Mouse (Mus musculus) T-helper 17 cell (primary cell): ENCODE data around the gene Morc1.

Source experiments
- in situ Hi-C, 2 experiments: fragments of 300-600 bp; cut with MboI, MseI; formaldehyde crosslinking; loops; 1 replicate in 1 of 2; 2 replicates in 1 of 2; pipeline ENCODE4 v1.15.1; 2025; ENCODE audit warnings: high pct_unique_total_duplicates in 2 of 2

Gene Morc1

DNA sequence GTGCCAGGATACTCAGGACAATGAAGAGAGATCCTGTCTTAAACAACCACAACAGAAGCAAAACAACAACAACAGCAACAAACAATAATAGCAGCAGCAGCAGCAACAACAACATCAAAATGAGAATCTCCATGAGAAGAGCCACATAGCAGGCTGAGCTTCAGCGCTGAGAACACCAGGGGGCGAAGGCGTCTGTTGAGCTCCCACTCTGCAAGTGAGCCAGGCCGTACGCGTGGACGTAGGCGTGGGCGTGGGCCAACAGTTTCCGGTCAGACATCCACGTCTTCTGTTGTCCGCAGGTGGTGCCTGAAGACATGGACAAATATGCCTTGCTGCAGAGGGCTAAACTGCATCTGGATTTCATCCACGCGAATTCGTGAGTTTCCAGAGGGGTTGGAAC is at the start of gene Morc1:
TSS of gene Morc1 (plus strand) at position 211 of the 400 bp plus-strand sequence.
- in situ Hi-C loops: no loop called here

- in situ Hi-C loops: no loop called here
These were observed 47.3 kb upstream of the Morc1 start for GRCm38 (mm10) chr16:48383582-48384257.

DNA sequence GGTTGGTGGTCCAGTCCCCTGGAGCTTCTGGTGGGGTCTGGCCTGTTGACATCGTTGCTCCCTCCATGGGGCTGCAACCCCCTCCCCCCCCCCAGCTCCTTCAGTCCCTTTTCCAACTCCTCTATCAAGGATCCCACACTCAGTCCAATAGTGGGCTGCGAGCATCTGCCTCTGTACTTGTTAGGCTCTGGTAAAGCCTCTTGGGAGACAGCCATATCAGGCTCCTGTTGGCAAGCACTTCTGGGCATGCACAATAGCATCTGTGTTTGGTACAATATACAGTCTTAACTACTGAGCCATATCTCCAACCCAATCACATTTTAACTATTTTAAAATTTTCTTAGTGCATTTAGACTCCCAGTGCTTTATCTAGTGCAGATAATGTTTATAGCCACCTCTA is 44.1 kb upstream of the Morc1 start:
- in situ Hi-C loops: no loop called here

- in situ Hi-C loops: no loop called here
These were observed 35.8 kb upstream of the Morc1 start for GRCm38 (mm10) chr16:48395278-48395677.

GRCm38 (mm10) chr16:48402963-48403362 is 28.1 kb upstream of the Morc1 start:
- in situ Hi-C loops: no loop called here

- in situ Hi-C loops: no loop called here
These were observed 27.6 kb upstream of the Morc1 start for GRCm38 (mm10) chr16:48403423-48403822.

- in situ Hi-C loops: no loop called here
These were observed 27.0 kb upstream of the Morc1 start for GRCm38 (mm10) chr16:48404009-48404408.

GRCm38 (mm10) chr16:48405674-48406403 is 25.2 kb upstream of the Morc1 start:
- in situ Hi-C loops: no loop called here

- in situ Hi-C loops: no loop called here
These were observed 21.5 kb upstream of the Morc1 start for GRCm38 (mm10) chr16:48409580-48409979.

DNA sequence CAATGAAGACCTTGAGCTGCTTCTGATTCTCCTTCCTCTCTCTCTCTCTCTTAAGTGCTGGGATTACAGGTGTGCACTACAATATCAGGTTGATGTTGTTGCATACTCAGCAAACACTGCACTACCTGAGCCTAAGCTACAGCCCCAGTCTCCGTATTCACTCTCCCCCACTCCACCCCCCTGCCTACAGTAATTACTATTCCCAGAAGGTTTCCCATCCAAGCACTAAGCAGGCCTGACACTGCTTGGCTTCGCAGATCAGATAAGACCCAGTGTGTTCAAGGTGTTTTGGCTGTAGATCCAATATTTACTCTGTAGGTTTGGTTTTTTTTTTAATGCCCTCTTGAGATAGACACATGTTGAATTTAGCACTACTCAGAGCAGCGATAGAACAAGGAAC is 20.9 kb upstream of the Morc1 start:
- in situ Hi-C loops: no loop called here

- in situ Hi-C loops: no loop called here
These were observed 18.8 kb upstream of the Morc1 start, which contains the start of gene Gm5485 for GRCm38 (mm10) chr16:48412246-48412645. Gene Gm5485 (minus strand): TSS chr16:48412416.

DNA sequence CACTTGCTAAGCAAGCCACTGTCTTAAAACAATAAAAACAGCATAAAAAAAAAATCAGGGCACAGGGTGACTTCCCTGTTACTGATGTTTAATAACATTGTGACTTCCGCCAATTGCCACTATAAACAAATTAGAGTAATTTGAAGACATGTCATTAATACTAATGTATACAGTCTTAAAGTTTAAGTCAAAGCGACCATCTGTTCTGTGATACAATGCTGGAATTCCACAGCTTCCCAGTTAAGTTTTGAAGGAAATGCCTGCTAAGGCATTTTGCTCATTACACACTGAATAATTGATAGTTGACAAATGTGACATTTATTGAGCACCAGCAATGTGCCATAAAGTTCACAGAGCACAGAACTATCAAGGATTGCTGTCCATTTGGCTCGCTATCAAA is 12.5 kb upstream of the Morc1 start:
- in situ Hi-C loops: no loop called here

- in situ Hi-C loops: no loop called here
These were observed 12.0 kb upstream of the Morc1 start for GRCm38 (mm10) chr16:48419035-48419434.

DNA sequence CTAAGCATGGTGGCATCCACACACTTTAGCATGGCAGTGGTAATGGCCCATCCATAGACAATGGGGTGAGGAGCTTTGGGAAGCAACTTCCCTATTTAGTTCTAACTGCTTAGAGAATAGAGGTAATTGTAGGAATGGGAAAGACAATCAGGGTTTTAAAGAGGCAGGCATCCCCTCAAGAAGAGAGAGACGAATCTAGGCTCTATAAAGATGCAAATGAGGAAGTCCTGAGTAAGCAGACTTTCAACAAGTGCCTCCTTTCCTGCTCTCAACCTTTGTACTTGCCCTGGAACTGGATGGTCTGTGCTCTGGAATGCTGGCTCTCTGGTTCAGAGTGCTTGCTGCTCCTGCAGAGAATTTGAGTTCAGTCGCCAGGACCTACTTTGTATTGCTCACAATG is 8.5 kb upstream of the Morc1 start:
- in situ Hi-C loops: no loop called here

DNA sequence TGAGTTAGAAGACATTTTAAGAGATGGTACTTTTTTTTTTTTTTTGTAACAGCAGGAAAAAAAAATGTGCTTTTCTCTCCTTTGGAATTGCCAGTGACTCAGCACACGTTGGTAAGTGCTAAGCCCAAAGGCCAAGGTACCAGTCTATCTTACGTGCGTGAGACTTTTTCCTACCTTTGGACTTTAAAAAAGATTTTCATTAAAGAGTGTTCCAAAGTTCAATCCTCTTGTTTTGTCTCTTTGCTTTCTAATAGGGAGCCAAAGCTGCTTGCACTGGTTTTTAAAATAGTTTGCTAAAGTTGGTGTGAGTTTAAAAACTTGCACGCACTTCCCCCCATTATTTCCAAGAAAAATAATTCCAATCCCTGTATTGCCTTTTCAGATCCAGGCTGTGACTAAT is 7.0 kb upstream of the Morc1 start:
- in situ Hi-C loops: no loop called here

GRCm38 (mm10) chr16:48429427-48429826 is 1.6 kb upstream of the Morc1 start:
- in situ Hi-C loops: no loop called here

DNA sequence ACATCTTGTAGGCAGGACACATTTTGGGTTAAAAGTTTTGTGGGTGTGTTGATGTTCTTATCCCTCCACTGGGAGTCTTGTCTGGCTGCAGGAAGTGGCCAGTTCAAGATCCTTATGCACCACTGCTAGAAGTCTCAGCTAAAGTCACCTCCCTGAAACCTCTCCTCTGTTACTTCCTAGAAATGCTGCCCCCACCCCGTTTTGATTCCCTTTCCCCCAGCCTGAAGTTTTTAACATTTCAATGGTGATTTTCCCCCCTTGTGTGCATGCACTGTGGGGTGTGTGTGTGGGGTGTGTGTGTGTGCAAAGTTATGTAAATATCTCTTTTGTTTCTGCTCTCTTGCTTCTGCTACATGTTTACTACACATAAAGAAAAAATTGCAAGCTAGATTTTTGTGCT is 4.4 kb downstream of the Morc1 start:
- in situ Hi-C loops: no loop called here

GRCm38 (mm10) chr16:48437476-48437875 is 6.4 kb downstream of the Morc1 start:
- in situ Hi-C loops: no loop called here

GRCm38 (mm10) chr16:48444589-48444988 is 13.6 kb downstream of the Morc1 start:
- in situ Hi-C loops: no loop called here

DNA sequence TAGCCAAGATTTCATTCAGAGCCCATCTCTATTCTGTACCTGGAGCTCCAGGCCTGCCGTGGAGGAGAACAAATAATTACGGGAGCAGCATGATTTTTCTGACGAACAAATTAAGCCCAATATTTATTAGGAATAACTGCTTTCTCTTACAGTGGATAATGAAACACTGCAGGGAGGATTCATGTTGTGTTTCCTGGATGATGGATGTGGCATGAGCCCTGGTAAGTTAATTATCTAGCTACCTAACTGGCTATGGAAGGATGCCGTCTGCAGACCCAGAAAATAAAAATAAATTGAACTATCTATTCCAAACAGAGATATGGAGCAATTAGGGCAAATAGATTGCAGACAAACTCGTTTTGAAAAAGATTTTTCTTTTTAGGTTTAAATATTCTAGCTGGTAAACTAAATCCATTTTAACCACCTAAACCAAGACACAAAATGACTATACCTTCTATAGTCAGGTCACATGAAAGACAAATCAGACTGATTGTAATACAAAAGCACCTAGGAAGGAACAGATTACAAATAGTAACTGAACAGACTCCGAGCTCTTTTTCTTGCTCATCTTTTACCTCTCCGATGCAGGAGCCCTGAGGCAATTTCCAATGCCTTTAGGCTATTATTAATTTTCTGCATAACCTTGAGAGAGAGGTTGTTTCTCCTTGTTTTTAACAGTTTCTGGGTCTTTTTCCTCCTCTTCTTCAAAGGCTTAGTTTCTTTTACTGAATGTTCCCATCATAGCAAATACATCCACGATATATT is 15.3 kb downstream of the Morc1 start:
- in situ Hi-C loops: no loop called here

GRCm38 (mm10) chr16:48453264-48453663 is 22.2 kb downstream of the Morc1 start:
- in situ Hi-C loops: loop anchor here in 1 of 2 experiments (10.0 kb wide), 1 partner anchor 212 kb away; no protein-coding TSS in a partner anchor

DNA sequence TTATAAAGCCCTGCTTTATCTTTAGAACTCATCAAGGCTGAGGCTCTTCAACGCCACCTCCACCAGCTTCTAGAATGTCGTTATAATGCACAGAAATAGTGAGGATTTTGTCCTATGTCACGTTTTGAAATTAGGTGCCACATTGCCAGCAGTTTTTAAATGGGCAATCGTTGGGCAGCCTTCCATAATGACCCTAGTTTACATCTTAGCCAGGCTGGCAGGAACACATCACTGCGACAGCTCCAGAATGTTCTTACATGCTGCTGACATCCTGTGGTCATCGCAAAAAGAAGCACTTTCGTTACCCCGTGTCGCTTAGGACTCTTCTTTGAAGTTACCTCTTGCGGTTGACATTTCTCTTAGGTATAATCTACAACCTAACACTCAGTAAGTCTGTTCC is 42.4 kb downstream of the Morc1 start:
- in situ Hi-C loops: no loop called here
